Mouse (Mus musculus) thymus, adult 2 months (tissue): ENCODE results near the gene Acp2. TPM values are rescaled to one million over a fixed set of nuclear protein-coding genes. Genes with fewer than 3 reads are reported as not detected.

ENCODE experiments used
- DNase-seq: peaks from one replicate; pipeline ENCODE4 v3.0.0; 2021
- H3K27ac ChIP-seq: fragments of 200-500 bp; 2 replicates; pipeline ENCODE4 v1.5.1; 2012; ENCODE audit warnings: low read length, control low read depth; ENCODE audit not compliant: control insufficient read depth, insufficient read depth
- H3K27me3 ChIP-seq: fragments of 200-500 bp; 2 replicates; pipeline ENCODE4 v1.6.1; 2012; ENCODE audit warnings: mild to moderate bottlenecking, low read length, moderate library complexity, mixed read lengths; ENCODE audit not compliant: control insufficient read depth, insufficient read depth
- H3K36me3 ChIP-seq: fragments of 200-500 bp; 2 replicates; pipeline ENCODE4 v1.6.1; 2012; ENCODE audit warnings: mild to moderate bottlenecking, low read length, moderate library complexity; ENCODE audit not compliant: control insufficient read depth, insufficient read depth
- H3K4me1 ChIP-seq: fragments of 200-500 bp; replicated peaks from 2 replicates; pipeline ENCODE4 v1.6.1; 2012; ENCODE audit warnings: low read length; ENCODE audit not compliant: control insufficient read depth, insufficient read depth
- H3K4me3 ChIP-seq: fragments of 200-500 bp; 2 replicates; pipeline ENCODE4 v1.5.1; 2012; ENCODE audit warnings: mild to moderate bottlenecking, low read length, control low read depth, moderate library complexity; ENCODE audit not compliant: control insufficient read depth, insufficient read depth
- CTCF ChIP-seq: fragments of 200-500 bp; IDR thresholded peaks from 2 replicates; pipeline ENCODE4 v1.5.1; 2012; ENCODE audit warnings: mild to moderate bottlenecking, control low read depth, low read length, moderate library complexity, borderline replicate concordance; ENCODE audit not compliant: control insufficient read depth, poor library complexity, insufficient read depth; ENCODE audit errors: extremely low read depth
- POLR2A ChIP-seq: fragments of 200-500 bp; IDR thresholded peaks from 2 replicates; pipeline ENCODE4 v1.6.1; 2012; ENCODE audit warnings: mild to moderate bottlenecking, low read length, control low read depth, moderate library complexity; ENCODE audit not compliant: control insufficient read depth, poor library complexity, insufficient read depth; ENCODE audit errors: extremely low read depth
- WGBS: fragments of 180-500 bp; shearing (Covaris S2); methylation state at CpG from one replicate; pipeline ENCODE4 v1.1.7; 2018; 5-methylcytosine and 5-hydroxymethylcytosine counted together
- polyA plus RNA-seq: library from polyadenylated mRNA; depleted of rRNA; stranded (reverse); fragments of >200 nt; gene quantifications from 2 replicates; pipeline ENCODE4 v1.2.3, GENCODE M21; 2012

Gene Acp2
- polyA plus RNA-seq, 1 experiment: 31.1 TPM

DNA sequence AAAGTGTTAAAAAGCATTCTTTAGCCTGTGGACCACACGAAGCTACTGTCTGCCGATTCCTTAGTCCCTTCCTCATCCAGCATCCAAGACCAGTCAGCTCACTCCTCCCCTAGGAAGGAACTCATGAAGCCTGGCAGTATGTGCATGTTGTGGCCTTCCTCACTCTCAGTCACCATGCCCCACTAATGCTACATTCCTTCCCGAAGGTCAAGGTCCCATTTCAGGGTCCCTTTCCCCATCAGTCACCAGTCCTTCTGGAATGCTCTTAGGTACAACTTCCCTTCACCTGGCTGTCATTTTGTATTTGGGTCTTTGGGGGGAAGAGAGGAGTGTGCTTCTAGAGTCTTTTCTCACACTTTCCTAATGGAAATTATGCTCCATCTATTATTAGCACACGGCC lies 49.3 kb downstream of the Acp2 start:
- no peak for DNase-seq
- Histone ChIP-seq H3K4me1 (peaks cover 16% of the 10 kb centered on the region), H3K27ac (no peak overlapping the region), H3K27me3 (peaks cover 21% of the 10 kb centered on the region), H3K36me3 (no peaks in the 10 kb centered on the region), H3K4me3 (no peak overlapping the region)
- 87% methylated on average over 4 of the region's 4 CpGs for WGBS
- no peak for TF ChIP-seq CTCF
- no peak for TF ChIP-seq POLR2A

GRCm38 (mm10) chr2:91252512-91252911 lies 49.8 kb downstream of the Acp2 start:
- no peak for TF ChIP-seq POLR2A
- TF ChIP-seq CTCF: no peak
- Histone ChIP-seq H3K36me3 (no peaks in the 10 kb centered on the region), H3K27ac (no peak overlapping the region), H3K4me3 (no peak overlapping the region), H3K27me3 (peaks cover 26% of the 10 kb centered on the region), H3K4me1 (peaks cover 21% of the 10 kb centered on the region)
- no peak for DNase-seq
- WGBS: 70% methylated on average over 4 of the region's 4 CpGs

DNA sequence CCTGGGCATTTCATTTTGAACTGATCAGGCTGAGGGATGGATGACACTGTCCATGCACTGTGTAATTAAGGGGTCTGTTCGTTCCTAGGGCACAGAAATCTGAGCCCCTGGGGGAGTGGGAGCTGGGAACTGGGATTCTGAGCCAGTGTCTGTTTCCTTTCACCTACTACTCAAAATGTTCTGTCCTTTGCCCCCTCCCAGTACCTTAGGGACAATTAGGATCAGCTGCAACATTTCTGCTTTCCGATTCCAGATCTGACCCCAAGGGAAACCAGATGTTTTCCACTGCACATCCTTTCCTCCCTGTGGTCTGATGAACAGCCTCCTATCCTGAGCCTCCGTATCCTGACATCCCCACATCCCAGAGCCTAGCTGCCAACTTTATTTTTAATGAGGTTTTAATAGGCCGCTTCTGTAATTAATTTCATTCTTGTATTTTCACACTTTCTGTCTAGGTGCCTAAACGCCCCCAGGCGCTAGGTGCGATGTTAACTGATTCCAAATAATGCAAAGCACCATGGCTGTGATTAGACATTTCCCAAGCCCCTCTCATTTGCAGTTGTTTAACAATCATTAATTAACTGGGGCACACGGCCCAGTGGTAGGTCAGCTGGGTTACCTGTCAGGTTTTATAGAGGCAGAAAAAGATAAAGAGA lies 52.2 kb downstream of the Acp2 start:
- DNase-seq: no peak
- no peak overlapping the region for H3K27ac ChIP-seq
- H3K4me1 ChIP-seq: peaks cover 20% of the 10 kb centered on the region
- H3K36me3 ChIP-seq: no peaks in the 10 kb centered on the region
- peaks cover 30% of the 10 kb centered on the region for H3K27me3 ChIP-seq
- no peak for TF ChIP-seq CTCF
- TF ChIP-seq POLR2A: no peak
- 76% methylated on average over 8 of the region's 8 CpGs for WGBS
- H3K4me3 ChIP-seq: no peak overlapping the region

DNA sequence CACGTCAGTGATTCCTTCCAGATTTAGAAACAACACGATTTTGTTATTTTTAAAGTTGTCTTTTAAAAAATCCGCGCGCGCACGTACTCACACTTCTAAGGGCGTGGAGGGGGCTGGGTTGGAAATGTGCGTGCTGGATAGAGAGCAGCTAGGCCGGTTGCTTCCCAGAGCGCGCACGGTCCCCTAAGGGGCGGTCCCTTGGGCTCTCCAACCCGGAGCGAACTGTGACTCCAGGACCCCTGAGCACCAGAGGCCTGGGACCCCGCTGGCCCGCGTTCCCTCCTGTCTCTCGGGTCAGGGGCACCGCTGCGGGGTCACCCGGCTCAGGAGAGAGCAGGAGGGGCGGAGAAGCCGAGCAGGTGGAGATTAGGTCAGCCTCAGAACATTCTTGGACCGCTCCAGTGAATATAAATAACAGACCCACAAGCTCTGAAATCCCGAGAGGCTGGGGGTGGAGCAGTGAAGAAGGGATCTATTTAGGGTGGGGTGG lies 53.0 kb downstream of the Acp2 start, which contains the start of gene Pacsin3:
TSS of gene Pacsin3 (plus strand) at position 294 of the 490 bp plus-strand sequence.
- Histone ChIP-seq H3K4me1 (peaks cover 19% of the 10 kb centered on the region), H3K27me3 (peaks cover 30% of the 10 kb centered on the region), H3K4me3 (peak within 1 kb of the TSS; percentile 51), H3K36me3 (no peaks in the 10 kb centered on the region), H3K27ac (no peak within 1 kb of the TSS)
- DNase-seq: no peak
- WGBS: 10% methylated on average over 27 of the region's 27 CpGs
- no peak for TF ChIP-seq CTCF
- no peak for TF ChIP-seq POLR2A

DNA sequence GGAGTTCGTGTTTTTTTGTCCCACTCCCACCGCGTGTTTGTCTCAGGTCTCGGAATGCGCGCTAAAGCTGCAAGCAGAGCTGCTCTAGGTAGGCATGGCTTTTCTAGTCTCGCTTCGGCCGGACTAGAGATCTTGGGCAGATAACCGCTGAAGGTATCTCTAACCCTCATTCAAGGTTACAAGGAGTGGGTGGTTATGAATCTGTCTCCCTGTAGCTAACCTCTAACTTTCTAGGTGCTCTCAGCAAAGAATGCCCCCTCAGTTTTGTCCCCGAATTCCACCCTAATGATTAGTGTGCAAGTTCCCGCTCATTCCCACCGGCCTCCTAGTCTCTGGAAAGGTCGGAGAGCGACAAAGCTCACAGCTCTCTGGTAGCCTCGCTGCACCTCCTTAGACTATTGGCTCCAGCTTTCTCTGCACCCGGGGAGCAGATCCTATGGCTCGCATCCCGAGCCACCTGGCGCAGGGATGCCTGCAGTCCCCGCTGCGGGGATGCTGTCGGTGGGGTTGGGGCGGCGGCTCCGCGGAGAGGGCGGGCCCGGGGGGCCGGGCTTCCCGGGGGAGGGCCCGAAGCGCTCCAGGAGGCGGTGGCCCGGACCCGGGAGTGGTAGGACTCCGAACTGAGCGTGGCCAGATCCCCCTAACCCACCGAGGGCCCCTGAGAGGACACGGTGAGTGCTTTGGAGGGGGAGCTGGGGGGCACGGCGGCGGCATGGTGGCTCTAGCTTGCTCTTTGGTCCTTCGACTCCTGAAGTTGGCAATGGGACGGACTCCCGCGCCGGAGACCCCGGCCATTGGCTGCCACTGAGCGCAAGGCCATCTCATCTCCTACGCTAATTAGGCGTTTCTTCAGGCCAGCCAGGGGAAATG lies 53.8 kb downstream of the Acp2 start:
- 3% methylated on average over 52 of the region's 52 CpGs for WGBS
- no peaks in the 10 kb centered on the region for H3K36me3 ChIP-seq
- DNase-seq: peak; percentile 40
- H3K27me3 ChIP-seq: peaks cover 30% of the 10 kb centered on the region
- H3K4me3 ChIP-seq: peak overlapping the region; percentile 51
- peaks cover 19% of the 10 kb centered on the region for H3K4me1 ChIP-seq
- H3K27ac ChIP-seq: no peak overlapping the region
- no peak for TF ChIP-seq POLR2A
- no peak for TF ChIP-seq CTCF

DNA sequence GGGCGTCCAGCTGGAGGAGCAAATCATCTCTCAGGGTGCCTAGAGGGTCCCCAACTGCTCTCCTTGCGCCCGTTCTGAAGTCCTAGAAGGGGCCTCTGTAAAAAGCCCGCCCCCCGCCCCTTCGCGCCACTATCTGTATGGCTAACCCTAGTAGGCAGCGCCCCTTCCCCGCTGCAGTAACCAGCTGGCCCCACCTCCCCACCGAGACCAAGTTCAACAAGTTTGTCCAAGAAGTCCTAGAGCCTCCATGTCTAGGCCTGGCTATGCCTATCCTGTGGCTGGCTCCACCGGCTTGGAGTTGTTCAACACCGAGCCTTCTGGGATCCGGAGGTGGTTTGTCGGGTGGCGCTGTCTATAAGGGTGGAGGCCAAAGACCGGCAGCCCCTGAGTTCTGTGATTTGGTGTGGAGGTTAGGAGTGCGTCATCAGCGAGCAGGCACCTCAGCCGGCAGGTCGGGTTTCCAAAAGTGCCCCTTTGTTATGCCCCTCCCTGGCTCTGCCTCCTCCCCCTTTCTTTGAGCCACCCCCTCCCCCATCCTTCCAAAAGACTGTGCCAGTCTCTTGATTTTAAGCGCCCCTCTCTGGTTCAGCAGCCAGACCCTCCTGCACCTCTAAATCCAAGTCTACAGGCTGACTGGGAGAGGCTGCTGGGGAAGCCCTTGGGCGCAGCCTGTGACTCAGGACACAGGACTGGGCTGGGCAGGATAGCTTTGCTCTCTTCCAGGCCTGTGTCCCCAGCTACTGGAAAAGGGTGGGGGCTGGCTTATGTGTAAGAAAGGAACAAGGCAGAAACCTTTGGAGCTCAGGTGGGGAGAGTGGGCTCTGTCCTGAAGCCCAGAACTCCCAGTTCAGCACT lies 54.7 kb downstream of the Acp2 start:
- H3K36me3 ChIP-seq: no peaks in the 10 kb centered on the region
- peaks cover 19% of the 10 kb centered on the region for H3K4me1 ChIP-seq
- H3K27me3 ChIP-seq: peaks cover 30% of the 10 kb centered on the region
- H3K4me3 ChIP-seq: peak overlapping the region; percentile 51
- TF ChIP-seq POLR2A (no peak), CTCF (no peak)
- DNase-seq: no peak
- WGBS: 12% methylated on average over 22 of the region's 22 CpGs
- H3K27ac ChIP-seq: no peak overlapping the region
